Mouse (Mus musculus) 3134 (cell line): ENCODE results near the gene Zmat3.

ENCODE experiments used
- DNase-seq: peaks from one replicate; pipeline ENCODE4 v3.0.0-alpha.2; 2011; ENCODE audit warnings: low spot score; ENCODE audit not compliant: insufficient read length; ENCODE audit errors: extremely low read depth

Zmat3 gene

DNA sequence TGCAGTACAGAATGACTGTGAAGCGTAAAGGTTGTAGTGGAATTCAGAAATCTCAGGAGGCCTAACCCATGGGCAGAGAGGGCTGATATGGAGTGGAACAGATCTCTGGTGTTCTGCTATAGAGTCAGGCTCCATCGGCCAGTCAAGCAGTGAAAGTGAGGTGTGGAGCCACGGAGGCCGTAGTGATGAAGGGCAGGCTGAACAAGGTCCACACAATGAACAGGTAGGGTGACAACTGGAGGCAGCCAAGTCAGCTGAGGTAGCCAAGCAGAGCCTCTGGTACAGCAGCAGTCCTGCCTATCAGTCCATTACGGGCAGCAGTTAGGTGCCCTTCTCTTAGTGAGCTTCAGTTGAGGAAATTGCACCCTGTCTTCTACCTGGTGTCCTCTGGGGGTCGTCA, 7.4 kb upstream of the Zmat3 start:
- no peak for DNase-seq

GRCm38 (mm10) chr3:32372470-32372869, 6.7 kb upstream of the Zmat3 start:
- DNase-seq = no peak

DNA sequence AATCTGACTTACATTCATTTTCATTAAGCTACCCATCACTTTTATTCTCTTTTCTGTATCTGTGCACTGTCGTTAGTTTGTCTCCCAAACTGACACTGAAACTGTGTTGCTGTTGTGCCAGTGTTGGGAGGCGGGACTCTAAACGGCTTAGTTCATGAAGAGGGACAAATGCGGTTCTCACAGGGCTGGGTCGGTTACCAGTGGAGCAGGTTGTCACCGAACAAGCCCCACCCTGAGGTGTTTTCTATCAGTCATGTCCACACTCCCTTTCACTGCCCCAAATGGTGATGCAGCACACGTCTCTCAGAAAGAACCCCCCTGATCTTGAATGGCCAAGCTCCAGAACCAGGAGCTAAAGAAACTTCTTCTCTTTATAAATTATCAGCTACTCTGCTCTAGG, 6.1 kb upstream of the Zmat3 start:
- DNase-seq = no peak

GRCm38 (mm10) chr3:32367516-32367915, 1.7 kb upstream of the Zmat3 start:
- DNase-seq = peak; percentile 54

DNA sequence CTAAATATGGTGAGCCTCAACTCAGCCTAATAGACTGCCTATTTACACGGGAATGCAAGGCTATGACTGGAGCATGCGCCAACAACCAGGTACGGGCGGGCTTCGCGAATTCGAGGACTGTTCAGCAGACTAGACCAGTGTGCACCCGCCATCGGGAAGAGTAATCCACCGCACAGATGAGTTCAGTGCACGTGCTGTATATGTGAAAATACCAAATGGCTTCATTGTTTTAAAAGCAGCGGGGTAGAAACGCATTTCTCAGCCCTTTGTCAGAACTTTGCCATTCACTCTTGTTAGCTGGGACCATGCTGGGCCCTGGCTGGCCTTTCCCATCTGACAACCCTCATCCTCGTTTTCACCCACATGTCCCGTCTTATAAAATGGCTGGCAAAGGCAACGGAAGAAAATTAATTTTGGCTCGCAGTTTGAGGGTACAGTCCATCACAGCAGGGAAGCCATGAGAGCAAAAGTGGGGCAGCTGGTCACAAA, 476 bp upstream of the Zmat3 start:
- peak; percentile 27 for DNase-seq

GRCm38 (mm10) chr3:32364841-32365545, 821 bp downstream of the Zmat3 start:
- peak; percentile 77 for DNase-seq

- peak; percentile 36 for DNase-seq
Measured at GRCm38 (mm10) chr3:32364195-32364594, 1.6 kb downstream of the Zmat3 start.

DNA sequence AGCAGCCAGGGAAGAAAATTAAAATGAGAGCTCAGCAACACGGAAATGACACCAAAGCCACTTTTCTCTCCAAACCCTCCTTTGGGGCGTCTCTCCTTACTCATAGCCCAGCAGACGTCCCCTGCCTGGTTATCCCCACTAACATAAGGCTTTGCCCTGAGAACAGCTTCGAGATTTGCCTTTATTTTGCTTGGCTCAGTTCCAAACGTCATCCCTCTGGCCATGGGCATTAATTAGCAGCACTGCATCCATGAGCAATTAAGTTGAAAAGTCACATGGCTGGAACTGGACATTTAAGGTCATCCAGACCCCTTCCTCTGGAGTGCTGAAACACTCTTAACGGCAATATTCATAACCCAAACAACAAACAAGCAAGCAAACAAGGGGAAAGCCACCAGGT, 4.6 kb downstream of the Zmat3 start:
- no peak for DNase-seq

- no peak for DNase-seq
Measured at GRCm38 (mm10) chr3:32347881-32348280, 17.9 kb downstream of the Zmat3 start.

GRCm38 (mm10) chr3:32345249-32345648, 20.6 kb downstream of the Zmat3 start:
- no peak for DNase-seq

GRCm38 (mm10) chr3:32344825-32345224, 21.0 kb downstream of the Zmat3 start:
- DNase-seq = no peak

DNA sequence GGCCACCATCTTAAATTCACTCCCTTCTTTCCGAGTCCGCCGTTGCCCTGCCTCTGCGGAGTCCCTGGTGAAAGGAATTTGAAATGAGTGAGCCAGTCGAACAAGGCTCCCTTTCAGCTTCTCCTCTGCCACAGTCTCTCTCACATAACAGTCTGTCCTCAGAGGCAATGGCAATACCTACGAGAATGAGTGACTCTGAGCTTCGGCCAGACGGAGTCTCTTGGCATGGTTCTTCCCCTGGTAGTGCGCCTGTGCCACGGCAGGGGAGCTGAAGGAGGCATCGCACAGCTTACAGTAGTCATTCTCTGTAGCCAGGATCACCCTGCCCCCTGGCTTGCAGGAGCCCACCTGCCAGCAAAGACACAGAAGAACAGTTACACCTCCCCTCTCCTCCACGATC, 22.4 kb downstream of the Zmat3 start:
- DNase-seq = no peak

GRCm38 (mm10) chr3:32341434-32341833, 24.4 kb downstream of the Zmat3 start:
- no peak for DNase-seq

GRCm38 (mm10) chr3:32338231-32338630, 27.6 kb downstream of the Zmat3 start:
- DNase-seq = no peak

DNA sequence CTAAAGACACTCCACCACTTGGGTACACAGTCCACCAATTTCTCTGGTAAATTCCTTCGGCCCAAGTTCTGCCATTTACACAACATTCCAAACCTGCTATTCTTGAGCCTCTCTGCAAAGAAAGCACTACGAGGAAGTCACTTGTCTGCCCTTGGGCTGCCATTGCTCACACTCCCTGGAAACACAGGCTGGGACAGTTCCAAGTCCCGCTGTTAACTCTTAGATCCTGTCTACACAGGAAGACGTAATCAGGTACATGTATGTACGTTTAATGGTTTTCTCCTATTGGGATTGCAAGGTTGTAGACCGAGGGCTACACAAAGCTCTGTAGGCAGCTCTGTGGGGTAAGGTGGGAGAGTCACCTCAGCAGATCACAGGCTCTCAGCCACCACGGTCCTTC, 28.0 kb downstream of the Zmat3 start:
- DNase-seq = no peak

GRCm38 (mm10) chr3:32334901-32335300, 30.9 kb downstream of the Zmat3 start:
- DNase-seq = no peak

- no peak for DNase-seq
Measured at GRCm38 (mm10) chr3:32333456-32334086, 32.2 kb downstream of the Zmat3 start.

- DNase-seq = no peak
Measured at GRCm38 (mm10) chr3:32317901-32318416, 47.9 kb downstream of the Zmat3 start.

- no peak for DNase-seq
Measured at GRCm38 (mm10) chr3:32317165-32317900, 48.5 kb downstream of the Zmat3 start.

DNA sequence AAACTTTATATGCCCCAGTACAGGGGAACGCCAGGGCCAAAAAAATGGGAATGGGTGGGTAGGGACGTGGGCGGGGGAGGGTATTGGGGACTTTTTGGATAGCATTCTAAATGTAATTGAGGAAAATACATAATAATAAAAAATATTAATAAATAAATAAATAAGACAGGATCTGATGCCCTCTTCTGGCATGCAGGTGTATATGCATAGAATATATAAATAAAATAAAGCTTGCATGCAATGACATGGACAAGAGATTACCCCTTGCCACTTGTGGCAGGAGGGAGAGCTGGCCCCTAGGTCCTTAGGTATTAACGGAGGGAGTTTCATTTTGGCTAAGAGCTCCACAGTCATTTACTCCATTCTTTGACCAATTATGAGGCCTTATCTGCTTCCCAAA, 51.1 kb downstream of the Zmat3 start:
- DNase-seq = no peak

DNA sequence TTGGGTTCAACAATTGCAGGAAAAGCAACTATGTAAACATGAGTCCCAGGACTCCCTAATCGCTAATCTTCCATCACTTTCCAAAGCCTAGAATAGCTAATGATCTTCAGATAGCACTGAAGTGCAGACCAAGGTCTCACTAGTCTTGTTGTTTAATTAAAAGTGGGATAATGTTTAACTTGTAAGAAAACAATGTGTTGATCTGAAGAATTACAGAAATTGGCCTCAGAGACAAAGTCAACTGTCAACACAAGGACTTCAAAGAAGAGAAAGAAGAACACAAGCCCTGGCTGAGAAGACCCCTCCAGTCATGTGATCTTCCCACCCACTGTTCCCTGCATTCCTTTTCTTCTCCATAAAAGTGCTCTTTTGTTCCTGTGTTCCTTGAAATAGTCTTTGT, 61.6 kb downstream of the Zmat3 start:
- no peak for DNase-seq
